Mouse (Mus musculus) embryonic fibroblast, embryonic 13.5 days (primary cell): ENCODE measurements around the gene Grin2c.

Source experiments
- CTCF ChIP-seq: IDR thresholded peaks from 2 replicates; pipeline ENCODE4 v1.5.1; 2011; ENCODE audit warnings: mild to moderate bottlenecking, control low read depth, low read length, moderate library complexity, borderline replicate concordance; ENCODE audit not compliant: insufficient read depth
- POLR2A ChIP-seq: IDR thresholded peaks from 2 replicates; pipeline ENCODE4 v1.6.1; 2011; ENCODE audit warnings: low read depth, mild to moderate bottlenecking, control low read depth, low read length, moderate library complexity

DNA sequence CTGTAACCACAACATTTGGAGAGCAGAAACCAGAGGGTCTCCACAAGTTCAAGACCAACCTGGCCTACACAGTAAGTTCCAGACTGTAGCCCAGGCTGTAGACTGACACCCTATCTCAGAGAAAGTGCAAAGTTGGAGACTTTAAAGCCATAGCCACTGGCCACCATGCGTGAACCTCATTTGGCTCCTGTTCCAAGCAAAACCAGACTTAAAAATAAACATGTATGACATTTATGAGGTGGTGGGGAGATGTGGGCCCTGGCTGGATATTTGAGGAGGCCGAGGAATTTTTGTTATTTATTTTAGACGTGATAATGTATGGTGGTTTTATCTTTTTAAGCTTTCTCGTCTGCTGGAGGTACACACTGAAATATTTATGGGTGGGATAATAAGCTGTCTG lies 7.9 kb downstream of the Grin2c start:
- no peak for TF ChIP-seq CTCF
- no peak for TF ChIP-seq POLR2A
